Mouse (Mus musculus) c-Kit-positive CD71-positive TER-119-negative erythroid progenitor cells, embryonic 14.5 days (primary cell): ENCODE data around the gene Nup37.

Source experiments
- DNase-seq: peaks from one replicate; pipeline ENCODE4 v3.0.0-alpha.2; 2013; ENCODE audit warnings: low read depth

Nup37 gene

DNA sequence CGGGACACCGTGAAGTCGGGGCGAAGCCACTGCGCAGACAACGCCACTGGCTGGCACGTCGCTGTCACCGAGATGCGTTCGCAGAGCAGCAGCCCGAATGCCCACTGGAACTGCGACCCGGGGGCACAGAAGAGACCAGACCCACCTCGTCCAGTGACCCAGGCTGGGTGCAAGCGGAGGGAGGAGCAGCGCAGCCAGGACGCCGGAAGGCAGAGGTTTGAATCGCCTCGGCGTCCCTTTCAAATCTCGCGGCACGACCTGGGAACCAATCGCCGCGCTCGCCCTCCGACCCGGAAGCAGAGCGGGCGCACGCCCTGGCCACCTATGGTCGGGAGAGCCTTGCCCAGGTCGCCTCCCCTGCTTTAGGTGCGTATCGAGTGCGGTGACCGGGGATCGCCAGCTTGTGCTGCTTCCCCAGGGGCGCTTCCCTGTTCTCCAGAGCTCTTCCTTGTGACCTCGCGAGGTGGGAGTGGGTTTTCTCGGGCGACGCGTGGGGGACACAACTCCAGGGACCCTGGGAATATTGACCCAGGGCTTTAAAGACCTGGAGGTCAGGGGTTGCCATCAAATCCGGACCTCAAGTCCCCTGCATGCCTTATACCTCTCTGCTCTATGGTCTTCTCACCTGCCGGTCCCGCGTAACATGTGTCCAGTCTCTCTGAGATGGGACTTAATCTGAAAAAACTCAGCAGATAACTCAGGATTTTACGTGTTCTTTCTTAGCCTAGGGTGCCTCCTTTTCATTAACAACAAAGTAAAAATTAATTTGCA lies at the start of gene Nup37, which contains the start of gene Parpbp:
TSS of gene Nup37 (plus strand) at position 286 of the 771 bp plus-strand sequence.
TSS of gene Parpbp (minus strand) at position 235 of the 771 bp plus-strand sequence.
- DNase-seq = peak; percentile 82

DNA sequence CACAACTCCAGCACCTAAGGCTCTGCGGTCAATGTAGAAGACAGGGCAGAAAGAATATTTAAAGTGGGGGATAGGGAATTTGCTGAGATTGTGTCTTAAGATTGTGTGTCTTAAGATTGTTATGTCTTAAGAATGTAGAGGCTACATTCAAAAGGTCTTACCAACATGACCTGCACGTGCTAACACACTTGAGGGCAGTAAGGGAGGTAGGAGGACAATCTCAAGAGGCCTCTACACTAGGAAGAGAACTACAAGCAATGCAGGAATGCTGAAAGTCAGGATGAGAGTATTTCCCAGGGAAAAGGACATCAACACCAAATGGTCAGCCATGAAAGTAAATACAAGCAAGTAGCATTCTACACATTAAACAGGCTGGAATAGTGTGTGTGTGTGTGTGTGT lies 40.6 kb upstream of the Nup37 start:
- DNase-seq = no peak

GRCm38 (mm10) chr10:88113290-88113689 lies 33.5 kb upstream of the Nup37 start:
- DNase-seq = no peak

GRCm38 (mm10) chr10:88119721-88120120 lies 27.1 kb upstream of the Nup37 start:
- DNase-seq = no peak

DNA sequence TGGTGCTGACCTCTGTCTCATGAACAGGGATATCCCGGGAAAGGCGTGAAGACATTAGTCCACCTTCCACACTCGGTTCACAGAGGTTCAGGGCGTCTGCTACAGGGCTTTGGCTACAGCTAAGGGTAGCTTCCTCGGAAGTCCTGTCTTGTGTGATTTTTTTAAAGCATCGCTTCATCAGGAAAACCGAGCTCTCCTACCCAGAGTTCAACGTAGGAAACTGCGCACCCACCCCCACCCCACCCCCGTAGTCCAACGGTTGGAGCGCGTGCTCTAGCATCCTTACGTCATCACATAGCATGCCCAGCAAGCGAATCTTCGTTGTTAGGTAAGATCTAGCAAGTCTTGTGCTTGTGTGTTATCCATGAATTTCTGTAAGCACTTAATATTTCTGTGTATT lies 11.2 kb upstream of the Nup37 start:
- no peak for DNase-seq

GRCm38 (mm10) chr10:88146187-88146586 lies 605 bp upstream of the Nup37 start:
- DNase-seq = peak; percentile 13

- no peak for DNase-seq
Observed at GRCm38 (mm10) chr10:88150381-88150780, 3.6 kb downstream of the Nup37 start.

- DNase-seq = no peak
Observed at GRCm38 (mm10) chr10:88151658-88152057, 4.9 kb downstream of the Nup37 start.

DNA sequence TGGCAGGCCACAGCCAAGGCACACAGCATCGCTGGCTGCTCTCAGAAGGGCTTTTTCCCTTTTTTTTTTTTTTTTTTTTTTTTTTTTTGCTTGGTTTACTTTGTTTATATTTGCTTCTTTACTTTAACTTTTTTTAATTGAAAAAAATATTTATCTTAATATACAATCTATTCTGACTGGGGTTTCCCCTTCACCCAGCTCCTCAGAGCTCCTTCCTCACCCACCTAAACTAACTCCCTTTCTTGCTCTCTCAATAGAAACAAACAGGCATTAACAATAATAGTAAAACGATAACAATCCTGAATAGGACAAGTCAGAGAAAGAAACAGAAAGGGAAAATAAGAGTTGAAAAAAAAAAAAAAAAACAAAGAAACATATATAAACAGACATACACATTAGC lies 15.3 kb downstream of the Nup37 start:
- no peak for DNase-seq

DNA sequence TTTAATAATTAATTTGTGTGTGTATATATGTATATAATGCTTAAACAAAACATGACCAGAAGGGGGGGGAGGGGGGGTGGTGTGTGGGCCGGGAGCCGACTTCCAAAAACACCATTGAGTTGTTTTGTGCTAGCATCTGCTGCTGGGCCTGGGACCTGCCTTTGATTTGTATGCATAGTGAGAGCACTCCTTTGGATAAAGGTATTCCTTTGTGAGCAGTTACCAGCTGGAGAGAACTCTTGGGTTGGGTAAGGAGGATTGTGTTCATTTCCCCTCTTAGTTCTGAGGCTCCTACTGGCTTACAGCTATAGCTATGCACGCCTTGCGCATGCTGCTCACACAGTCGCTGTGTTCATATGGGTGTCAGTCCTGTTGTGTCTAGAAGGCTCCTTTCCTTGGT lies 15.9 kb downstream of the Nup37 start:
- DNase-seq = no peak

DNA sequence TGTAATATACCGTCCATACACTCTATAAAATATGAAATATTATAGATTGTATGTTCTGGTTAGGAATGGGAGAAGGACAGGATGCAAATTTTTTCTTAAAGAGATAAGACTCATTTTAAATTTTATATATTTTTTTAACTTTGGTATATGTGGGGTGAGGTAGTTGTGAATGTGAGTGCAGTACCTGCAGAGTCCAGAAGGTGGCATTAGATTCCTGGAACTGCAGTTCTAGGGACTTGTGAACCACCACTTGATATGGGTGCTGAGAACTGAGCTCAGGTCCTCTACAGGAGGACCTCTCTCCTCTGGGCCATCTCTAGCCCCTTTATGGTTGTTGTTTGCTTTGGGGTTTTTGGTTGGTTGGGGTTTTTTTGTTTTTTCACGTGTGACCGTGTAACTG lies 19.4 kb downstream of the Nup37 start:
- peak; percentile 11 for DNase-seq

DNA sequence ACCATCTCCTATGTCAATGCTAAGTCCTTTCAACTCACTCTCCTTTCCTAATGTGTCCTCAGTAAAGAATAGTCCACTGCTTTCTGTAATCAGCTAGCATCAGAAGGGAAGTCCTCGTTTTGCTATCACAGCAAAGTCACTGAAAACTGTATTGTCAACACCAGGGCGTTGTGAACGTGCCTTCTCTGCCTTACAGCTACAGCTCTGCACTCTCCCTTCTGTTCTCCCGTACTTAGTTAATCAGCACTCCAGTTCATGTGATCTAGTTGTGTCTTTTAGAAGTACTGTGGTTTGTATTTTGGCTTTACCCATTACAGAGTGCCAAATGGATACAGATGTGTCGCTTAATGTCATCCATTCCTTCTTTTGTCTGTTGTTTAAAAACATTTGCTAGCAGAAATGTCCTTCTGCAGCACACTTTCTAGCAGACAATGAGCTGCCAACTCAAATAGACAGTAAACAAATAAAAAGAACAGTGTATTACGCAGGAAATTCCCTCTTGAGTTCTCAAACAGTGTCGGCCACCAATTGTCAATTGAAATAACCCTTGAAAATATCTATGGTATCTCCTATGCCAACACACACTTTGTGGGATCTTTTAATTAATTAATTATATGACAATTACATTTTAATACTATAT lies 20.8 kb downstream of the Nup37 start:
- DNase-seq = no peak

- no peak for DNase-seq
Observed at GRCm38 (mm10) chr10:88200541-88200940, 53.7 kb downstream of the Nup37 start.

GRCm38 (mm10) chr10:88200951-88201638 lies 54.3 kb downstream of the Nup37 start, which contains the start of gene Washc3:
Washc3 (plus strand) TSS chr10:88201093.
- DNase-seq = peak; percentile 82

GRCm38 (mm10) chr10:88201650-88202049 lies 54.9 kb downstream of the Nup37 start:
- no peak for DNase-seq

DNA sequence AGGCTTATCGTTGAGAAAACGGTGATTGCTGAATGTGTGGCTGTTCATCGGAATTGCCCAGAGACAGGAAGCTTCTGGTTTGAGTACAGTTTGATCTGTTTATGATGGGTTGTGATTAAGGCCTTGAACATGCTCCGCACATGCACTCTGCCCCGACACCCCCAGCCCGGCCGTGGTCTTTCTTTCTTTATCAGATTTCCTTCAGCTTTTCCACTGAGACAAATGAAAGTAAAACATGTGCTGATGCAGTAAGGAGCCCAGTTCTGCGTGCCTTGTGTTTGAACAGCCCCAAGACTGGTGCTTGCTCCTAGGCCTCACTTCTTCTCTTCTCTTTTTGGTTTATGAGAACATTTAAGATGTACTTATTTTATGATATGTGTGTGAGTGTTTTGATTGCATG lies 55.8 kb downstream of the Nup37 start:
- DNase-seq = no peak

DNA sequence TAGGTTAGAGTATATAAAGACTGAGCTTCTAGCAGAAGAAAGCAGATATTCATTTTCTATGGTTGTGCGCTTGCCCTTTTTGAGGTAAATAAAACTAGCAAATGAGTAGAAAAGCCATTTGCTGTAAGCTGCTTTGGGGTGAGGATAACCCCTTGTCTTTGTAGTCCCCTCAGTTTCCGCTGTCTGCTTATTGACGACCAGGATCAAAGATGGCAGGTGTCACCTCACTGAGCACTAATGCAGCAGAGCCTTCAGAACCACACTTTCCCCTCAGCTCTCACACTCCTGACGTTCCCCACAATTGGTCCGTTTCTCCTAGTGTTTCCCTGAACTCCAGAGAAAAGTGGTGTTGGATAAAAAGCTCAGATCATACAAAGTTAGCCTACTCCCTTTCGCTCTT lies 56.4 kb downstream of the Nup37 start:
- DNase-seq = no peak

GRCm38 (mm10) chr10:88212644-88213043 lies 65.9 kb downstream of the Nup37 start:
- no peak for DNase-seq

DNA sequence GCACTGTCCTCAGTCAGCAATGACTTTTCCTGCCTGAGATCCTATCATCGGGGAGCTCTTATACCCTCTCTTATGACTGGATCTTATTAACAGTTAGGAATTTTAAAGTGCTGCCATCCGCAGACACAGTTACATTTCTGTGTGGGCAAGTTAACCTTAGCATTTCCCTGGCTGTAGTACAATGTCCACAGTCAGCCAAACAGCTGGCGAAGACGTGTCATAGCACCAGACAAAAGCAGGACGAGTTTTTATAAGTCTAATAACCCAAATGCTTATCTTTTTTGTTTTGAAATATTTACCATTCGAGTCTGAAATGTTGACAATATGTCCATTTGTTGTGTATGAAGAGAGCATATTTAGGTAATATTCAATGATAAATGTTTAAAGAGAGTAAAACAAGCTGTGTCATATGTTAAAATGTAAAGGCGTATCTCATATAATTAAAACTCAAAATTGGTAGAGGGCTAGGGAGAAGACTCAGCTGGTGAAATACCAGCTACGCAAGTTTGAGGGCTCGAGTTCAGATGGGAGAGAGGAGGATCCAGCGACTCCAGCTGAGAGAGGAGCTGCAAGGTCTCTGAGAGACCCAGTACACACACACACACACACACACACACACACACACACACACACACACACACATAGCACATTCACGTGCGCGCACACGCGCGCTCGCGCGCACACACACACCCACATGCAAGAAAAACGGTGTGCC lies 68.2 kb downstream of the Nup37 start:
- no peak for DNase-seq

DNA sequence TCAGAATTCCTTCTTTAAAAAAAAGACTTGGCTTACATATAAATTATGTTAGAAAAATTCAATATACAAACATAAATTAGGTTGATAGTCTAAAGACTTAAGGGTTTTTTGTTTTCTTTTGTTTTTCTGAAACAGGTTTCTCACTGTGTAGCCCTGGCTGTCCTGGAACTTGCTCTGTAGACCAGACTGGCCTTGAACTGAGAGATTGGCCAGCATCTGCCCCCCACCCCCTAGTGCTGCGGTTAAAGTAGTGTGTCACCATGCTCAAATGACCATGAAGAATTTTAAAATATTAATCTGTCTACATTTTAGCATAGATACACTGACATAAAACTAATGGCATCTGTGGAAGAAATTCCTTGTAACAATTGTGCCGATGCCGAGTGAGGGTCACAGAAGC lies 71.4 kb downstream of the Nup37 start:
- DNase-seq = no peak

GRCm38 (mm10) chr10:88221718-88222117 lies 74.9 kb downstream of the Nup37 start:
- no peak for DNase-seq

DNA sequence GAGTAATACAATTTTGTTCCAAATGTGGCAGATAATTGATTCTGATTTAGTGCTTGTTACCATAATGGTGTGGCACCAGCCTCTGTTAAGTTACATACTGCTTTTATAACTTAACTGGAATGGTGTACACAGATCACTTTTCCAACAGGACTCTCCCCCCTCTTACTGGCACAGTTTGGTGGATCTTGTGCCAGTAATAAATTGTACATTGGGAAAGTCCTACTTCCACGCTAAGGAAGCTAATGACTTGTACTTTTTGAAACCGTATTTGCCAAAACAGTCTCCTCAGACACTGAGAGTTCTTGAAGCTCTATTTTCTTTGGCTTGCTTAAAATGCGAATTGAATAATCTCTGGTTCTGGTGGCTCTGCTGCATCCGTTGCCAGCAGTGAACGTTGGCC lies 78.6 kb downstream of the Nup37 start:
- no peak for DNase-seq
